Mouse (Mus musculus) brown adipose tissue, adult 24 weeks (tissue): Measurements from ENCODE around the gene 1700015F17Rik. TPM values are rescaled to one million over a fixed set of nuclear protein-coding genes. Genes with fewer than 3 reads are reported as not detected.

Experiments
- polyA plus RNA-seq: library from polyadenylated mRNA; stranded (reverse); fragments of >200 nt; gene quantifications from 2 replicates; pipeline ENCODE4 v1.2.4, GENCODE M21; 2012; ENCODE audit not compliant: missing spikeins, insufficient read depth, insufficient read length

1700015F17Rik gene
- polyA plus RNA-seq, 1 experiment = not detected

Other genes starting within 250 kb of the 1700015F17Rik start
- 9.9 and 10.1 TPM in 2 replicates for gene Cdk14, start 58.8 kb downstream of the 1700015F17Rik start, polyA plus RNA-seq
- 17.0 and 20.7 TPM in 2 replicates for gene Cldn12, start 35.8 kb upstream of the 1700015F17Rik start, polyA plus RNA-seq
- gene Gtpbp10, start 80.4 kb upstream of the 1700015F17Rik start, polyA plus RNA-seq = 14.5 and 19.6 TPM in 2 replicates
- not detected in 2 replicates for gene Gm8773, start 94.7 kb upstream of the 1700015F17Rik start, polyA plus RNA-seq
- 1.5 TPM in 1 of 2 replicates, not detected in the other for gene Cfap69, start 185.1 kb upstream of the 1700015F17Rik start, polyA plus RNA-seq
- gene Steap2, start 215.4 kb upstream of the 1700015F17Rik start, polyA plus RNA-seq = 0.12 and 0.38 TPM in 2 replicates